Mouse (Mus musculus): ENCODE results near the gene Idh2. TPM values are rescaled to one million over a fixed set of nuclear protein-coding genes. Genes with fewer than 3 reads are reported as not detected.
A peak's percentile ranks its signal among the peaks of the same experiment; 100 is the strongest.
"Not testable (repeated sequence)": the region's sequence is repeated elsewhere in the genome, so short reads cannot be mapped to it uniquely, and the experiment has no call there.

Gene Idh2
- polyA plus RNA-seq, 1 experiment from 2014 or later: 629 TPM

DNA sequence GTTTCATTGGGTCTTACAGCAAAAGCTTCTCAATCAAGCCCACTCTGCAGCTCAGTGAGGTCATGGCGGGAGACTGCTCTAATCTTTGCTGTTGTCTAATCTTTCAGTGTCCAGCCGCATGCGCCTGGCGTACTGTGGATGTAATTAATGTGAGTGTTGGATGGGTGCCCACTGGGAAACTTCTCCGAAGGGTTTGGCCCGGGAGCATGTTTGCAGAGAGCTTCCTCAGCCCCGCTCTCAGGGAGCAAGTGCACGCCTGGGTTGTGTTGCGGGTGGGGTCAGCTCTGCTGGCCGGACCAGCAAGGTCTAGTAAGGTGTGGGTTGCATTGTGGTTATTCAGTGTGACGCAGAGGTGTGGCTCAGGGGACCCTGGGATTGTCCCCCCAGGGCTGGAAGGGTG, 62.9 kb downstream of the Idh2 start:
- no peak overlapping the region for H3K9ac ChIP-seq
- no peaks in the 10 kb centered on the region for H3K27me3 ChIP-seq (ENCODE audit: insufficient read depth, low read length)
- peak overlapping the region; percentile 21; the same call in 1 of the 2 replicates for H3K27ac ChIP-seq (ENCODE audit: low read depth)
- no peaks in the 10 kb centered on the region for H3K36me3 ChIP-seq (ENCODE audit: insufficient read depth)
- ATAC-seq (ENCODE audit: insufficient read depth): peak; percentile 73
- peak overlapping the region; percentile 19 for H3K4me2 ChIP-seq
- no peak for TF ChIP-seq CTCF (IDR thresholded peaks at IDR 0.05; ENCODE audit: low read depth)
- H3K4me3 ChIP-seq (ENCODE audit: low read depth, low read length): no peak overlapping the region
- 14% methylated on average over 11 of the region's 11 CpGs for WGBS
- H3K9me3 ChIP-seq (ENCODE audit: low read depth, low read length): no peaks in the 10 kb centered on the region
- peaks cover 41% of the 10 kb centered on the region for H3K4me1 ChIP-seq (ENCODE audit: insufficient read depth)
- DNase-seq: peak; percentile 94

DNA sequence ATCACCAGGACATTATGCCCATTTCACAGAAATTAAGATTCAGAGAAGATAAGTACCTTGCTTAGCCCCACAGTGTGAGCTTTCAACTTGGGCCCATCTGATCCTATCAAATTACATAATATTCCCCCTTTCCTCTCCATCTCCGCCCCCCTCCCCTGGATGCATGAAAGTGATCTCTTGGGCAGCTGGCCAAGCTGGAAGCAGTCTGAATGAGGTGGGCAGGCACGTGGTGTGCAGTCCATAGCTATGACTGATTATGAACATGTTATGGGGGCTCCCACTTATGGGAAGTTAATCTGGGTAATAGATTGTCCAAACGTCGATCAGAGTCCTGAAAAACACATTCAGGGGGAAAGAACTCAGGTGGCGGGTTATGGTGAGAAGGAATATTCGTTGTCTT, 63.4 kb downstream of the Idh2 start:
- peak; percentile 70 for DNase-seq
- peak; percentile 44 for ATAC-seq (ENCODE audit: insufficient read depth)
- no peaks in the 10 kb centered on the region for H3K36me3 ChIP-seq (ENCODE audit: insufficient read depth)
- peak overlapping the region; percentile 19 for H3K4me2 ChIP-seq
- H3K9me3 ChIP-seq (ENCODE audit: low read depth, low read length): no peaks in the 10 kb centered on the region
- peak overlapping the region; percentile 21; the same call in 1 of the 2 replicates for H3K27ac ChIP-seq (ENCODE audit: low read depth)
- no peak overlapping the region for H3K9ac ChIP-seq
- no peak overlapping the region for H3K4me3 ChIP-seq (ENCODE audit: low read depth, low read length)
- no peak for TF ChIP-seq CTCF (IDR thresholded peaks at IDR 0.05; ENCODE audit: low read depth)
- peaks cover 36% of the 10 kb centered on the region for H3K4me1 ChIP-seq (ENCODE audit: insufficient read depth)
- no peaks in the 10 kb centered on the region for H3K27me3 ChIP-seq (ENCODE audit: insufficient read depth, low read length)
- 35% methylated on average over 6 of the region's 6 CpGs for WGBS

DNA sequence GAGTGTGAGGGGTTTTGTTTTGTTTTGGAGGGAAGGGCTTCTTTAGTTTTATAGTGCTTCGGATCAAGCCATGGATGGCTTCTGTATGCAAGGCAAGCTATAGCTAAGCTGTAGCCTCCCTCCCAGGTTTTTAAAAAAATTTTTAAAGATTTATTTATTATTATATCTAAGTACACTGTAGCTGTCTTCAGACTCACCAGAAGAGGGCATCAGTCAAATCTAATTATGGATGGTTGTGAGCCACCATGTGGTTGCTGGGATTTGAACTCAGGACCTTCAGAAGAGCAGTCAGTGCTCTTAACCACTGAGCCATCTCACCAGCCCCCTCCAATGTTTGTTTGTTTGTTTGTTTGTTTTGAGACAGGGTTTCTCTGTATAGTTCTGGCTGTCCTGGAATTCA, 64.8 kb downstream of the Idh2 start:
- not testable (repeated sequence) for H3K9me3 ChIP-seq (ENCODE audit: low read depth, low read length); H3K4me2 ChIP-seq; H3K9ac ChIP-seq; H3K27me3 ChIP-seq (ENCODE audit: insufficient read depth, low read length); DNase-seq; H3K4me3 ChIP-seq (ENCODE audit: low read depth, low read length); H3K36me3 ChIP-seq (ENCODE audit: insufficient read depth); H3K27ac ChIP-seq (ENCODE audit: low read depth); ATAC-seq (ENCODE audit: insufficient read depth)
- WGBS: 84% methylated on average over 1 of the region's 1 CpGs
- peaks cover 24% of the 10 kb centered on the region for H3K4me1 ChIP-seq (ENCODE audit: insufficient read depth)

DNA sequence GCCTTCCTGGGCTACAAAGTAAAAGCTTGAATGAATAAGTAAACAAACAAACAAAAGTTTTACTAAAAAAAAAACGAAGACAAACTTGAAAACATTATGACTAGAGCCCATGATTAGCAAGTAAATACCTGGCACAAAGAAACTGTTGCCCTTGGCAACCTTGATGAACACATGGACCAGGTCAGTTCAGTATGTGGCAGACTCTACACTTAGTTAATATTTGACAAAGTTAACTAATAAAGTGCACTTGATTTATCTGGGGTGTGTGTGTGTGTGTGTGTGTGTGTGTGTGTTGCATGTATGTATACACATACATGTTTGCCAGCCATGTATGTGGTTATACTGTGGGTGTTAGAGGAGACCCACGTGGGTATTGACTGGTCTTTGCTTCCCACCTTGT, 65.4 kb downstream of the Idh2 start:
- no peak overlapping the region for H3K9ac ChIP-seq
- H3K9me3 ChIP-seq (ENCODE audit: low read depth, low read length): no peaks in the 10 kb centered on the region
- no peak overlapping the region for H3K27ac ChIP-seq (ENCODE audit: low read depth)
- H3K4me1 ChIP-seq (ENCODE audit: insufficient read depth): peaks cover 25% of the 10 kb centered on the region
- no peak for TF ChIP-seq CTCF (IDR thresholded peaks at IDR 0.05; ENCODE audit: low read depth)
- 64% methylated on average over 2 of the region's 2 CpGs for WGBS
- no peak for DNase-seq
- no peak for ATAC-seq (ENCODE audit: insufficient read depth)
- no peak overlapping the region for H3K4me3 ChIP-seq (ENCODE audit: low read depth, low read length)
- H3K27me3 ChIP-seq (ENCODE audit: insufficient read depth, low read length): no peaks in the 10 kb centered on the region
- no peak overlapping the region for H3K4me2 ChIP-seq
- H3K36me3 ChIP-seq (ENCODE audit: insufficient read depth): no peaks in the 10 kb centered on the region

DNA sequence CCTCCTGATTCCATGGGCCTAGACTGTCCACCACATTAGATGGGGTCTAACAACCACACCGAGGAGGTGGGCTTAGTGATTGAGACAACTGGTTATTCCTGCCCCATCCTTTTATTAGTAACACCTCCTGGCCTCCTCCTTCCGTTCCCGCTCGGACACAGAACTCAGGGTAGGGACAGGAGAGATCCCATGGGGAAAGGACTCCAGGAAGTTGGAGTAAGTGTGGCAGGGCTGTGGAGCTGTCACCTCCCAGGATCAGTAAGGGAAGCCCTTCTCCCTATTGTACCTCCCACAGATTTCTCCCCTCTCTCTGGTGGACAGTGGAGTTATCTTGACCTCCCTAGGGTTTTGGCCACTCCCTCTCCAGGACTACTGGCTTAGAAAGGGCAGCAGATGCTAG, 68.2 kb downstream of the Idh2 start:
- DNase-seq (no peak), ATAC-seq (ENCODE audit: insufficient read depth) (no peak)
- H3K4me1 ChIP-seq (ENCODE audit: insufficient read depth): peaks cover 18% of the 10 kb centered on the region
- no peak overlapping the region for H3K9ac ChIP-seq
- no peaks in the 10 kb centered on the region for H3K9me3 ChIP-seq (ENCODE audit: low read depth, low read length)
- no peak overlapping the region for H3K4me2 ChIP-seq
- TF ChIP-seq CTCF (IDR thresholded peaks at IDR 0.05; ENCODE audit: low read depth): no peak
- WGBS: 77% methylated on average over 4 of the region's 4 CpGs
- H3K36me3 ChIP-seq (ENCODE audit: insufficient read depth): 0 out of 2 replicates have a peak, but pooled peaks cover 5% of the 10 kb centered on the region
- no peak overlapping the region for H3K27ac ChIP-seq (ENCODE audit: low read depth)
- no peak overlapping the region for H3K4me3 ChIP-seq (ENCODE audit: low read depth, low read length)
- no peaks in the 10 kb centered on the region for H3K27me3 ChIP-seq (ENCODE audit: insufficient read depth, low read length)

Other genes starting within 250 kb of the Idh2 start
- gene Ap3s2, start 194.7 kb downstream of the Idh2 start, polyA plus RNA-seq (2014; fragmentation: Nextera tagmentation; extraction: Ambion mirVana): 30.6 and 32.4 TPM in 2 replicates
- 25.3 and 26.8 TPM in 2 replicates for gene Arpin, start 180.0 kb downstream of the Idh2 start, polyA plus RNA-seq (2014; fragmentation: Nextera tagmentation; extraction: Ambion mirVana)
- 15.8 and 17.7 TPM in 2 replicates for gene Zfp710, start 90.6 kb downstream of the Idh2 start, polyA plus RNA-seq (2014; fragmentation: Nextera tagmentation; extraction: Ambion mirVana)
- gene Sema4b, start 71.4 kb upstream of the Idh2 start, polyA plus RNA-seq (2014; fragmentation: Nextera tagmentation; extraction: Ambion mirVana): 11.9 and 12.8 TPM in 2 replicates
- gene Cib1, start 117.4 kb upstream of the Idh2 start, polyA plus RNA-seq (2014; fragmentation: Nextera tagmentation; extraction: Ambion mirVana): 66.4 and 67.4 TPM in 2 replicates
- gene Gdpgp1, start 117.5 kb upstream of the Idh2 start, polyA plus RNA-seq (2014; fragmentation: Nextera tagmentation; extraction: Ambion mirVana): 3.9 and 4.0 TPM in 2 replicates
- 0.50 and 0.71 TPM in 2 replicates for gene Ttll13, start 131.0 kb upstream of the Idh2 start, polyA plus RNA-seq (2014; fragmentation: Nextera tagmentation; extraction: Ambion mirVana)
- 40.1 and 41.0 TPM in 2 replicates for gene Ngrn, start 145.8 kb upstream of the Idh2 start, polyA plus RNA-seq (2014; fragmentation: Nextera tagmentation; extraction: Ambion mirVana)
- 11.6 and 12.1 TPM in 2 replicates for gene Vps33b, start 154.3 kb upstream of the Idh2 start, polyA plus RNA-seq (2014; fragmentation: Nextera tagmentation; extraction: Ambion mirVana)
- 205 and 206 TPM in 2 replicates for gene Prc1, start 179.1 kb upstream of the Idh2 start, polyA plus RNA-seq (2014; fragmentation: Nextera tagmentation; extraction: Ambion mirVana)
- 11.0 and 12.0 TPM in 2 replicates for gene Rccd1, start 209.1 kb upstream of the Idh2 start, polyA plus RNA-seq (2014; fragmentation: Nextera tagmentation; extraction: Ambion mirVana)
- 34.3 and 35.3 TPM in 2 replicates for gene Unc45a, start 225.6 kb upstream of the Idh2 start, polyA plus RNA-seq (2014; fragmentation: Nextera tagmentation; extraction: Ambion mirVana)
- 17.2 and 17.9 TPM in 2 replicates for gene Hddc3, start 227.7 kb upstream of the Idh2 start, polyA plus RNA-seq (2014; fragmentation: Nextera tagmentation; extraction: Ambion mirVana)